Mouse (Mus musculus) neural tube, embryonic 14.5 days (tissue): ENCODE data around the gene Fads2. TPM values are rescaled to one million over a fixed set of nuclear protein-coding genes. Genes with fewer than 3 reads are reported as not detected.

Experiments used
- ATAC-seq: fragments of 200-750 bp; cut with Nextera tagmentation; 2 replicates; pipeline ENCODE4 v1.8.0; 2017; ENCODE audit warnings: low read depth, mild to moderate bottlenecking, moderate TSS enrichment, moderate library complexity
- H3K27ac ChIP-seq: fragments of 300-500 bp; sonication (generic); 2 replicates; pipeline ENCODE4 v1.5.1; 2014; ENCODE audit warnings: low read depth, mild to moderate bottlenecking, control low read depth, low read length, moderate library complexity, mixed read lengths
- H3K27me3 ChIP-seq: fragments of 300-500 bp; sonication (generic); 2 replicates; pipeline ENCODE4 v1.6.1; 2014; ENCODE audit warnings: low read length; ENCODE audit not compliant: control insufficient read depth, insufficient read depth
- H3K36me3 ChIP-seq: fragments of 300-500 bp; sonication (generic); 2 replicates; pipeline ENCODE4 v1.6.1; 2014; ENCODE audit warnings: low read length, mixed read lengths; ENCODE audit not compliant: control insufficient read depth, insufficient read depth
- H3K4me1 ChIP-seq: fragments of 300-500 bp; sonication (generic); 2 replicates; pipeline ENCODE4 v1.6.1; 2014; ENCODE audit warnings: low read length; ENCODE audit not compliant: control insufficient read depth, insufficient read depth
- H3K4me2 ChIP-seq: fragments of 300-500 bp; sonication (generic); 2 replicates; pipeline ENCODE4 v1.6.1; 2014; ENCODE audit warnings: mild to moderate bottlenecking, low read depth, low read length, control low read depth
- H3K4me3 ChIP-seq: fragments of 300-500 bp; sonication (generic); 2 replicates; pipeline ENCODE4 v1.5.1; 2014; ENCODE audit warnings: low read depth, low read length, control low read depth, mixed read lengths
- H3K9ac ChIP-seq: fragments of 300-500 bp; sonication (generic); replicated peaks from 2 replicates; pipeline ENCODE4 v1.6.1; 2014; ENCODE audit warnings: low read depth, mild to moderate bottlenecking, control low read depth, low read length, mixed read lengths
- H3K9me3 ChIP-seq: fragments of 300-500 bp; sonication (generic); 2 replicates; pipeline ENCODE4 v1.6.1; 2016; ENCODE audit warnings: low read length; ENCODE audit not compliant: control insufficient read depth
- WGBS: fragments of 180-500 bp; shearing (Covaris S2); extraction: QIAGEN DNeasy Blood & Tissue Kit; methylation state at CpG from one replicate; pipeline ENCODE4 v1.1.7; 2014; 5-methylcytosine and 5-hydroxymethylcytosine counted together
- polyA plus RNA-seq: library from polyadenylated mRNA; unstranded; fragments of >200 nt; fragmentation: Nextera tagmentation; extraction: Ambion mirVana; gene quantifications from 2 replicates; pipeline ENCODE4 v1.2.1, GENCODE M21; 2014

Gene Fads2
- polyA plus RNA-seq, 1 experiment from 2014 or later: 55.3 TPM

- H3K27ac ChIP-seq: no peak overlapping the region
- H3K36me3 ChIP-seq: 0 out of 2 replicates have a peak, but pooled peaks cover 4% of the 10 kb centered on the region
- H3K4me1 ChIP-seq: no peaks in the 10 kb centered on the region
- H3K4me3 ChIP-seq: no peak overlapping the region
- no peak for ATAC-seq
- WGBS: 91% methylated on average over 6 of the region's 6 CpGs
- H3K9ac ChIP-seq: no peak overlapping the region
- H3K27me3 ChIP-seq: no peaks in the 10 kb centered on the region
- H3K4me2 ChIP-seq: no peak overlapping the region
- no peaks in the 10 kb centered on the region for H3K9me3 ChIP-seq
Observed at GRCm38 (mm10) chr19:10054361-10055075, 47.0 kb downstream of the Fads2 start.

- no peak for ATAC-seq
- Histone ChIP-seq H3K9me3 (no peaks in the 10 kb centered on the region), H3K9ac (no peak overlapping the region), H3K36me3 (0 out of 2 replicates have a peak, but pooled peaks cover 4% of the 10 kb centered on the region), H3K27ac (no peak overlapping the region), H3K4me3 (no peak overlapping the region), H3K4me1 (no peaks in the 10 kb centered on the region), H3K4me2 (no peak overlapping the region), H3K27me3 (no peaks in the 10 kb centered on the region)
- WGBS: 95% methylated on average over 10 of the region's 10 CpGs
Observed at GRCm38 (mm10) chr19:10053692-10054260, 47.8 kb downstream of the Fads2 start.

GRCm38 (mm10) chr19:10052698-10053097 lies 48.8 kb downstream of the Fads2 start:
- Histone ChIP-seq H3K27me3 (no peaks in the 10 kb centered on the region), H3K36me3 (0 out of 2 replicates have a peak, but pooled peaks cover 4% of the 10 kb centered on the region), H3K4me2 (no peak overlapping the region), H3K9ac (no peak overlapping the region), H3K9me3 (no peaks in the 10 kb centered on the region), H3K27ac (no peak overlapping the region), H3K4me1 (no peaks in the 10 kb centered on the region), H3K4me3 (no peak overlapping the region)
- 95% methylated on average over 4 of the region's 4 CpGs for whole genome bisulfite sequencing
- ATAC-seq: no peak

GRCm38 (mm10) chr19:10050438-10050837 lies 51.1 kb downstream of the Fads2 start:
- H3K27me3 ChIP-seq: no peaks in the 10 kb centered on the region
- H3K4me3 ChIP-seq: no peak overlapping the region
- WGBS: 91% methylated on average over 2 of the region's 2 CpGs
- H3K9ac ChIP-seq: no peak overlapping the region
- H3K36me3 ChIP-seq: no peaks in the 10 kb centered on the region
- no peaks in the 10 kb centered on the region for H3K9me3 ChIP-seq
- no peak overlapping the region for H3K4me2 ChIP-seq
- no peaks in the 10 kb centered on the region for H3K4me1 ChIP-seq
- ATAC-seq: no peak
- H3K27ac ChIP-seq: no peak overlapping the region

GRCm38 (mm10) chr19:10049533-10049932 lies 52.0 kb downstream of the Fads2 start:
- H3K4me3 ChIP-seq: no peak overlapping the region
- no peaks in the 10 kb centered on the region for H3K4me1 ChIP-seq
- no peak overlapping the region for H3K9ac ChIP-seq
- no peaks in the 10 kb centered on the region for H3K36me3 ChIP-seq
- H3K27me3 ChIP-seq: no peaks in the 10 kb centered on the region
- H3K27ac ChIP-seq: no peak overlapping the region
- no peak for ATAC-seq
- no peak overlapping the region for H3K4me2 ChIP-seq
- H3K9me3 ChIP-seq: no peaks in the 10 kb centered on the region

GRCm38 (mm10) chr19:10046983-10047382 lies 54.6 kb downstream of the Fads2 start:
- no peaks in the 10 kb centered on the region for H3K4me1 ChIP-seq
- WGBS: 68% methylated on average over 3 of the region's 3 CpGs
- ATAC-seq: no peak

GRCm38 (mm10) chr19:10046346-10046745 lies 55.2 kb downstream of the Fads2 start:
- no peaks in the 10 kb centered on the region for H3K4me1 ChIP-seq
- no peaks in the 10 kb centered on the region for H3K9me3 ChIP-seq
- no peak overlapping the region for H3K4me2 ChIP-seq
- 73% methylated on average over 4 of the region's 4 CpGs for WGBS
- no peak overlapping the region for H3K9ac ChIP-seq
- H3K36me3 ChIP-seq: no peaks in the 10 kb centered on the region
- no peak overlapping the region for H3K4me3 ChIP-seq
- no peaks in the 10 kb centered on the region; the same call in 1 of the 2 replicates for H3K27me3 ChIP-seq
- no peak overlapping the region for H3K27ac ChIP-seq
- ATAC-seq: no peak

More at GRCm38 (mm10) chr19:10046983-10047382, 54.6 kb downstream of the Fads2 start:
- Histone ChIP-seq H3K4me3 (no peak overlapping the region), H3K27ac (no peak overlapping the region), H3K4me2 (no peak overlapping the region), H3K36me3 (no peaks in the 10 kb centered on the region), H3K9ac (no peak overlapping the region), H3K9me3 (no peaks in the 10 kb centered on the region), H3K27me3 (no peaks in the 10 kb centered on the region; the same call in 1 of the 2 replicates)

GRCm38 (mm10) chr19:10045707-10046106 lies 55.8 kb downstream of the Fads2 start:
- Histone ChIP-seq H3K4me1 (no peaks in the 10 kb centered on the region), H3K9ac (no peak overlapping the region), H3K27me3 (no peaks in the 10 kb centered on the region; the same call in 1 of the 2 replicates), H3K4me3 (no peak overlapping the region), H3K36me3 (no peaks in the 10 kb centered on the region), H3K9me3 (no peaks in the 10 kb centered on the region), H3K4me2 (no peak overlapping the region), H3K27ac (no peak overlapping the region)
- no peak for ATAC-seq
- WGBS: 84% methylated on average over 2 of the region's 2 CpGs

- H3K4me3 ChIP-seq: no peak overlapping the region
- no peaks in the 10 kb centered on the region; the same call in 1 of the 2 replicates for H3K27me3 ChIP-seq
- no peak overlapping the region for H3K9ac ChIP-seq
- no peak overlapping the region for H3K27ac ChIP-seq
- ATAC-seq: no peak
- no peaks in the 10 kb centered on the region for H3K9me3 ChIP-seq
- no peak overlapping the region for H3K4me2 ChIP-seq
- H3K36me3 ChIP-seq: no peaks in the 10 kb centered on the region
- no peaks in the 10 kb centered on the region for H3K4me1 ChIP-seq
Observed at GRCm38 (mm10) chr19:10043643-10044042, 57.9 kb downstream of the Fads2 start.
